In the genomic region with DNA sequence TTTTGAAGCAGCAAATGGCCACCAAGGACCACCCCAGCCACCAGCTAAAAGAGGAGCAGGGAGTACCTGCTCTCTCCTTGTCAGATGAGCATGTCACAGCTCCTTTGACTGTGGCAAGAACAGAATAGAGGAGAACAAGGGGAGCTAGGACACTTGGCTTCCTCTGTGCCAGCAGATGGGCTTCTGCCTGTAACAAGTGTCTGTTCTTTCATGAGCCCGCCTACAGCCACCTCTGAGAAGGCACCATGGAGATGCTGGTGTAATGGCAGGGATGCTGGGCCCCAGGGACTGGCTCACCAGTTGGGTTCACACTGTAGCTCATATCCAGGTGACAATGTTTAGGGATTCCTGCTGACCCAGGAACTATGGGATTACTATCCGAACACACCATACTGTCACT, we compare ENCODE assay signal across 15 mouse cellular contexts. TPM values are rescaled to one million over a fixed set of nuclear protein-coding genes. Genes with fewer than 3 reads are reported as not detected.
DNase-seq lines count a peak whose midpoint lies in the region.
"Had no signal": no experiment of that assay in that cellular context is flagged by ENCODE, and none has a peak within 500 bp of the region (broad histone marks: within the 10 kb centered on the region; RNA-seq: fewer than 3 reads in every experiment).

No protein-coding gene starts in this region.

- intact Hi-C loops in left cerebral cortex, postnatal 10 days (cut with DNase I) = no loop called here

- DNase-seq in layer of hippocampus, adult 11-12 months (ENCODE audit: low spot score) = peak; percentile 50
- no peak for DNase-seq in layer of hippocampus, postnatal 25 days (ENCODE audit: extremely low spot score in 1 of 2, low spot score in 1 of 2)
- peak; percentile 51 to 65 for DNase-seq in left cerebral cortex, adult 18-20 months (ENCODE audit: low spot score in 2 of 2)
- no peak for DNase-seq in left cerebral cortex, postnatal 10 days (ENCODE audit: extremely low spot score in 1 of 2, low spot score in 2 of 2)
- peak; percentile 38 for DNase-seq in right cerebral cortex, postnatal 25 days
- no peak for DNase-seq in right cerebral cortex, adult 2 months (ENCODE audit: low spot score in 2 of 2)
- DNase-seq: adrenal gland, postnatal 14 days; cerebellum, postnatal 10 days; embryo, embryonic 11 days; gastrocnemius, postnatal 14 days; heart, adult 2 months; heart, postnatal 14 days had no signal

RNA-seq across cellular contexts. Expression of a gene that starts 12.0 kb away (rescaled TPM):
- total RNA-seq in layer of hippocampus, postnatal 25 days (2021) = 100 to 1,000 TPM; 208 to 219 TPM
- total RNA-seq in left cerebral cortex, adult 18-20 months (2021) = 10 to 100 TPM; 88.8 to 95.5 TPM
- total RNA-seq in left cerebral cortex, postnatal 10 days (2021) = 100 to 1,000 TPM; 106 to 111 TPM
- total RNA-seq: CH12.LX; common myeloid progenitor, adult 5-6 weeks; hematopoietic stem cell, adult 5-6 weeks had no signal

Comparison
In these comparisons a context has a peak if more than half of its experiments do, and no peak if none do; other contexts are left out.
1. DNase-seq: peak in layer of hippocampus, adult 11-12 months (single experiment), left cerebral cortex, adult 18-20 months (2 of 2) and right cerebral cortex, postnatal 25 days (single experiment); none in layer of hippocampus, postnatal 25 days (0 of 2), left cerebral cortex, postnatal 10 days (0 of 2) and right cerebral cortex, adult 2 months (0 of 2).